Comparison of ENCODE assay signal across 8 mouse cellular contexts in genomic region chr11:103411981-103412949, GRCm38 (mm10). TPM values are rescaled to one million over a fixed set of nuclear protein-coding genes. Genes with fewer than 3 reads are reported as not detected.
A peak's percentile ranks its signal among the peaks of the same experiment; 100 is the strongest.
DNase-seq lines count a peak whose midpoint lies in the region; ATAC-seq and TF ChIP-seq lines count a peak whose summit lies in the region.

Gene Plekhm1, minus strand, starts transcription at chr11:103412687.

- TF ChIP-seq POLR2A in brain, embryonic 14.5 days (IDR thresholded peaks at IDR 0.05; ENCODE audit: borderline replicate concordance, extremely low read depth, insufficient read depth, insufficient read length, poor library complexity, severe bottlenecking): 0 out of 2 replicates have a peak, but pooled peaks have one; percentile 41
- TF ChIP-seq POLR2A in liver, adult 2 months (IDR thresholded peaks at IDR 0.05; ENCODE audit: extremely low read depth, insufficient read depth, low read length): peak; percentile 70
- peak; percentile 83 for TF ChIP-seq POLR2A in myocyte (IDR thresholded peaks at IDR 0.05; ENCODE audit: insufficient read length, low read depth)

- H3K4me1 ChIP-seq in erythroblast, embryonic 14.5 days (ENCODE audit: control insufficient read depth): peaks cover 25% of the 10 kb centered on the region
- H3K4me1 ChIP-seq in heart, embryonic 11.5 days (ENCODE audit: control insufficient read depth, insufficient read depth, low read length): 0 out of 2 replicates have a peak, but pooled peaks cover 10% of the 10 kb centered on the region
- peaks cover 19% of the 10 kb centered on the region for H3K4me1 ChIP-seq in kidney, embryonic 16.5 days (ENCODE audit: insufficient read depth, low read length)
- peaks cover 2% of the 10 kb centered on the region for H3K4me1 ChIP-seq in liver, adult 2 months (ENCODE audit: control insufficient read depth, insufficient read depth, low read length)

- peak; percentile 98 for DNase-seq in brain, embryonic 14.5 days (ENCODE audit: low read depth)
- DNase-seq in liver, adult 2 months (ENCODE audit: extremely low read depth, low read depth, low spot score): peak; percentile 84
- peak; percentile 97 for DNase-seq in splenic B cell, adult 2 months (ENCODE audit: low read depth, low spot score)

- H3K9ac ChIP-seq in heart, embryonic 11.5 days (ENCODE audit: low read depth, low read length): peak within 1 kb of the TSS; percentile 87
- peak within 1 kb of the TSS; percentile 78 for H3K9ac ChIP-seq in kidney, embryonic 16.5 days (replicated peaks; ENCODE audit: low read length)
- H3K9ac ChIP-seq in liver, adult 2 months (ENCODE audit: low read depth, low read length): peak within 1 kb of the TSS; percentile 96

- H3ac ChIP-seq in C2C12 (ENCODE audit: control insufficient read depth, insufficient read length, low read depth) (peak within 1 kb of the TSS; percentile 65), myocyte (ENCODE audit: control insufficient read depth, insufficient read length) (peak within 1 kb of the TSS; percentile 43)

- peaks cover 5% of the 10 kb centered on the region for H3K36me3 ChIP-seq in C2C12 (ENCODE audit: control insufficient read depth, insufficient read depth)
- peaks cover 9% of the 10 kb centered on the region for H3K36me3 ChIP-seq in erythroblast, embryonic 14.5 days (ENCODE audit: control insufficient read depth)
- H3K36me3 ChIP-seq in heart, embryonic 11.5 days (ENCODE audit: control insufficient read depth, insufficient read depth, low read length): no peaks in the 10 kb centered on the region
- H3K36me3 ChIP-seq in kidney, embryonic 16.5 days (ENCODE audit: insufficient read depth, low read length): peaks cover 3% of the 10 kb centered on the region; the same call in 1 of the 2 replicates
- H3K36me3 ChIP-seq in liver, adult 2 months (ENCODE audit: control insufficient read depth, insufficient read depth, low read length): no peaks in the 10 kb centered on the region
- H3K36me3 ChIP-seq in myocyte (ENCODE audit: control insufficient read depth, insufficient read depth): no peaks in the 10 kb centered on the region
- H3K36me3 ChIP-seq in splenic B cell, adult 2 months (ENCODE audit: control insufficient read depth, insufficient read depth, low read length, poor library complexity, severe bottlenecking): no peaks in the 10 kb centered on the region; the same call in 1 of the 2 replicates

- H3K27ac ChIP-seq in heart, embryonic 11.5 days (ENCODE audit: low read depth, low read length): peak within 1 kb of the TSS; percentile 38; the same call in 1 of the 2 replicates
- H3K27ac ChIP-seq in kidney, embryonic 16.5 days (ENCODE audit: low read length): peak within 1 kb of the TSS; percentile 70
- peak within 1 kb of the TSS; percentile 84 for H3K27ac ChIP-seq in liver, adult 2 months (replicated peaks; ENCODE audit: insufficient read depth, low read depth, low read length)

- peak; percentile 95 for ATAC-seq in heart, embryonic 11.5 days (replicated peaks; ENCODE audit: insufficient number of reproducible peaks, low FRiP score, low TSS enrichment)
- ATAC-seq in kidney, embryonic 16.5 days (ENCODE audit: low FRiP score, low TSS enrichment): peak; percentile 97

- peak within 1 kb of the TSS; percentile 91 for H3K4me2 ChIP-seq in heart, embryonic 11.5 days
- peak within 1 kb of the TSS; percentile 95 for H3K4me2 ChIP-seq in kidney, embryonic 16.5 days (replicated peaks; ENCODE audit: low read depth, low read length)
- peak within 1 kb of the TSS; percentile 100 for H3K4me2 ChIP-seq in myocyte (ENCODE audit: low read depth)

- H3K4me3 ChIP-seq in C2C12 (ENCODE audit: insufficient read depth, poor library complexity, severe bottlenecking) (peak within 1 kb of the TSS; percentile 85), myocyte (peak within 1 kb of the TSS; percentile 72)
- peak within 1 kb of the TSS; percentile 89 for H3K4me3 ChIP-seq in erythroblast, embryonic 14.5 days (replicated peaks)
- H3K4me3 ChIP-seq in heart, embryonic 11.5 days (ENCODE audit: low read depth, low read length): peak within 1 kb of the TSS; percentile 86
- peak within 1 kb of the TSS; percentile 88 for H3K4me3 ChIP-seq in kidney, embryonic 16.5 days (ENCODE audit: low read length)
- peak within 1 kb of the TSS; percentile 92 for H3K4me3 ChIP-seq in liver, adult 2 months (ENCODE audit: insufficient read depth, low read depth, low read length)

- H3K79me2 ChIP-seq in C2C12 (ENCODE audit: control insufficient read depth, insufficient read depth): peaks cover 36% of the 10 kb centered on the region
- peaks cover 27% of the 10 kb centered on the region for H3K79me2 ChIP-seq in liver, adult 2 months (ENCODE audit: control insufficient read depth, insufficient read depth, low read length)
- H3K79me2 ChIP-seq in myocyte (ENCODE audit: control insufficient read depth, insufficient read depth): peaks cover 22% of the 10 kb centered on the region

- peaks cover 4% of the 10 kb centered on the region for H3K27me3 ChIP-seq in C2C12 (ENCODE audit: control insufficient read depth, insufficient read depth, insufficient read length)
- peaks cover 11% of the 10 kb centered on the region for H3K27me3 ChIP-seq in erythroblast, embryonic 14.5 days (ENCODE audit: control insufficient read depth)
- H3K27me3 ChIP-seq in heart, embryonic 11.5 days (ENCODE audit: control insufficient read depth, insufficient read depth, low read length): no peaks in the 10 kb centered on the region
- H3K27me3 ChIP-seq in kidney, embryonic 16.5 days (ENCODE audit: insufficient read depth, low read length): 0 out of 2 replicates have a peak, but pooled peaks cover 2% of the 10 kb centered on the region
- H3K27me3 ChIP-seq in liver, adult 2 months (ENCODE audit: control insufficient read depth, insufficient read depth, low read length): no peaks in the 10 kb centered on the region
- peaks cover 4% of the 10 kb centered on the region for H3K27me3 ChIP-seq in myocyte (ENCODE audit: control insufficient read depth, insufficient read depth, insufficient read length)
- no peaks in the 10 kb centered on the region for H3K27me3 ChIP-seq in splenic B cell, adult 2 months (ENCODE audit: control insufficient read depth, insufficient read depth, low read length, poor library complexity, severe bottlenecking)

- no peak for TF ChIP-seq CTCF in C2C12 (IDR thresholded peaks at IDR 0.05; ENCODE audit: control insufficient read depth, insufficient read depth, insufficient read length)
- no peak for TF ChIP-seq CTCF in brain, embryonic 14.5 days (IDR thresholded peaks at IDR 0.05; ENCODE audit: borderline replicate concordance, extremely low read depth, insufficient read depth, insufficient read length)
- no peak for TF ChIP-seq CTCF in liver, adult 2 months (IDR thresholded peaks at IDR 0.05; ENCODE audit: low read depth, low read length)

- H3K79me3 ChIP-seq in C2C12 (ENCODE audit: low read depth): peaks cover 17% of the 10 kb centered on the region

- under 1% methylated on average over 66 of the region's 67 CpGs for WGBS in heart, embryonic 11.5 days (ENCODE audit: insufficient replicate concordance)
- under 1% methylated on average over 67 of the region's 67 CpGs for WGBS in kidney, embryonic 16.5 days
- under 1% methylated on average over 67 of the region's 67 CpGs for WGBS in liver, adult 2 months

- no peaks in the 10 kb centered on the region for H3K9me3 ChIP-seq in erythroblast, embryonic 14.5 days (ENCODE audit: control insufficient read depth, low read length)
- H3K9me3 ChIP-seq in heart, embryonic 11.5 days (replicated peaks; ENCODE audit: control insufficient read depth, low read length): no peaks in the 10 kb centered on the region
- H3K9me3 ChIP-seq in kidney, embryonic 16.5 days (ENCODE audit: low read length): no peaks in the 10 kb centered on the region

TF ChIP-seq in C2C12, 6 proteins besides CTCF, POLR2A, EP300 and RAD21:
- TF ChIP-seq USF1 (IDR thresholded peaks at IDR 0.05; ENCODE audit: low read depth) (no peak), CEBPB (IDR thresholded peaks at IDR 0.05; ENCODE audit: low read depth) (no peak), MYOG (IDR thresholded peaks at IDR 0.05; ENCODE audit: control insufficient read depth, extremely low read depth, insufficient read length) (no peak), MYOD1 (IDR thresholded peaks at IDR 0.05; ENCODE audit: control insufficient read depth, insufficient read length, low read depth) (no peak), MAX (IDR thresholded peaks at IDR 0.05) (no peak), FOSL1 (IDR thresholded peaks at IDR 0.05; ENCODE audit: insufficient read depth, low read length, poor library complexity, severe bottlenecking) (no peak)

TF ChIP-seq in myocyte, 11 proteins besides CTCF, POLR2A, EP300 and RAD21:
- no peak for TF ChIP-seq USF1 (IDR thresholded peaks at IDR 0.05; ENCODE audit: low read depth)
- peak; percentile 8 for TF ChIP-seq SRF (IDR thresholded peaks at IDR 0.05; ENCODE audit: control insufficient read depth, insufficient read length, low read depth)
- no peak for TF ChIP-seq TCF12 (IDR thresholded peaks at IDR 0.05; ENCODE audit: insufficient read depth, poor library complexity, severe bottlenecking)
- TF ChIP-seq CEBPB (IDR thresholded peaks at IDR 0.05; ENCODE audit: insufficient read depth, poor library complexity, severe bottlenecking): peak; percentile 26; the same call in 1 of the 2 replicates
- no peak for TF ChIP-seq REST (IDR thresholded peaks at IDR 0.05; ENCODE audit: insufficient read depth, insufficient read length)
- TF ChIP-seq POLR2AphosphoS2 (IDR thresholded peaks at IDR 0.05; ENCODE audit: insufficient read length, low read depth): peak; percentile 90
- TF ChIP-seq MYOD1 (IDR thresholded peaks at IDR 0.05; ENCODE audit: control insufficient read depth in 1 of 3, insufficient read length in 2 of 3, low read depth in 2 of 3): peak in 1 of 3 experiments; percentile 35
- TF ChIP-seq MAX (IDR thresholded peaks at IDR 0.05; ENCODE audit: low read depth): no peak
TF ChIP-seq in myocyte: peak in this region for 4.

RNA-seq across cellular contexts. Expression of gene Plekhm1, which starts in this region (rescaled TPM):
- polyA plus RNA-seq in C2C12 (2012; fragmentation: generic; extraction: Trizol) (7.1 TPM), myocyte (2012; fragmentation: generic; extraction: Trizol) (12.2 TPM)
- polyA plus RNA-seq in brain, embryonic 14.5 days (2012; rRNA removed): 16.9 and 17.4 TPM in 2 replicates
- polyA plus RNA-seq in erythroblast, embryonic 14.5 days (2012): 0.51 and 0.58 TPM in 2 replicates
- polyA plus RNA-seq in heart, embryonic 11.5 days (2014; fragmentation: Nextera tagmentation; extraction: Ambion mirVana): 4.4 and 5.2 TPM in 2 replicates
- 9.2 and 10.3 TPM in 2 replicates for polyA plus RNA-seq in kidney, embryonic 16.5 days (2015; fragmentation: Nextera tagmentation; extraction: Ambion mirVana)
- 3.5 and 6.0 TPM in 2 replicates for total RNA-seq in liver, adult 2 months (2014; rRNA removed)
- polyA plus RNA-seq in liver, adult 2 months (2012; rRNA removed): 8.0 and 9.8 TPM in 2 replicates

Comparison
In these comparisons a context has a peak if more than half of its experiments do, and no peak if none do; other contexts are left out.
1. Peak in every context shown above with its lines: DNase-seq, ATAC-seq, H3K4me3 ChIP-seq and H3K27ac ChIP-seq.